Mouse (Mus musculus): ENCODE results near the gene Uchl1. TPM values are rescaled to one million over a fixed set of nuclear protein-coding genes. Genes with fewer than 3 reads are reported as not detected.

Gene Uchl1
- total RNA-seq (2018; cell fraction: chromatin; rRNA removed), result 1 to 10 TPM in 3 of 26 experiments, not detected in 23; 1.4 to 4.3 (median 2.5) TPM
- 1 to 10 TPM in 6 of 26 experiments, under 1 TPM in 20; 0.13 to 2.7 (median 0.55) TPM for total RNA-seq (2018; cell fraction: cytosol; rRNA removed)
- total RNA-seq (2018; cell fraction: nucleus; rRNA removed), result 1 to 10 TPM in 6 of 26 experiments, under 1 TPM in 1, not detected in 19; 0.65 to 4.6 (median 1.9) TPM
- polyA plus RNA-seq (2018), result 0.52 to 0.73 TPM in 2 of 3 replicates, not detected in the other

DNA sequence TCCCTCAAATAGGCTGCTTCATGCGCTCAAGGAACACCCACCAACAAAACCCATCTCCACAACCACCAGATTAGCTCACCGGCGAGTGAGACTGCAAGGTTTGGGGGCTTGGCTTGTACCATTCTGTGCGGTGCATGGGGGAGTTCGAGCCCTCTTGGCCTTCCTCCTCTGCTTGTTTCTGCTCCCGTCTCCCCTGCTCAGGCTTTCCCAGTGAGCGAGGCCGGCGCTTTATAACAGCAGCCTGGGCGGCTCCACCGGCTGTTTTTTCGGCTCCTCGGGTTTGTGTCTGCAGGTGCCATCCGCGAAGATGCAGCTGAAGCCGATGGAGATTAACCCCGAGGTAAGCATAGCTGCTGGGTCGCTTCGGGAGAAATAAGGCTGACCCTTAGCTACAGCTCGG, at the start of gene Uchl1:
Uchl1 (plus strand) TSS at position 109 of the 400 bp plus-strand sequence.
- H3K36me3 ChIP-seq (ENCODE audit: inconsistent target), result no peaks in the 10 kb centered on the region
- peak within 1 kb of the TSS; percentile 13; the same call in 1 of the 2 replicates for H3K4me3 ChIP-seq (ENCODE audit: inconsistent target)
- H3K79me2 ChIP-seq (ENCODE audit: inconsistent target), result no peaks in the 10 kb centered on the region
- WGBS (ENCODE audit: missing documents), result 0% methylated on average over 20 of the region's 20 CpGs
- H3K27ac ChIP-seq, result no peak within 1 kb of the TSS

- no peak overlapping the region for H3K27ac ChIP-seq
- H3K79me2 ChIP-seq (ENCODE audit: inconsistent target), result no peaks in the 10 kb centered on the region
- WGBS (ENCODE audit: missing documents), result 48% methylated on average over 7 of the region's 7 CpGs
- no peak overlapping the region for H3K4me3 ChIP-seq (ENCODE audit: inconsistent target)
- no peaks in the 10 kb centered on the region for H3K36me3 ChIP-seq (ENCODE audit: inconsistent target)
Observed at GRCm38 (mm10) chr5:66627805-66628204, 48.1 kb upstream of the Uchl1 start.

GRCm38 (mm10) chr5:66635459-66636079, 40.3 kb upstream of the Uchl1 start:
- H3K4me3 ChIP-seq (ENCODE audit: inconsistent target), result no peak overlapping the region
- H3K79me2 ChIP-seq (ENCODE audit: inconsistent target), result no peaks in the 10 kb centered on the region
- H3K36me3 ChIP-seq (ENCODE audit: inconsistent target), result no peaks in the 10 kb centered on the region
- 70% methylated on average over 10 of the region's 10 CpGs for WGBS (ENCODE audit: missing documents)
- no peak overlapping the region for H3K27ac ChIP-seq

GRCm38 (mm10) chr5:66642156-66642555, 33.7 kb upstream of the Uchl1 start:
- H3K27ac ChIP-seq, result no peak overlapping the region
- 84% methylated on average over 4 of the region's 4 CpGs for WGBS (ENCODE audit: missing documents)
- H3K79me2 ChIP-seq (ENCODE audit: inconsistent target), result no peaks in the 10 kb centered on the region
- no peak overlapping the region for H3K4me3 ChIP-seq (ENCODE audit: inconsistent target)
- H3K36me3 ChIP-seq (ENCODE audit: inconsistent target), result no peaks in the 10 kb centered on the region

GRCm38 (mm10) chr5:66643260-66643659, 32.6 kb upstream of the Uchl1 start:
- no peak overlapping the region for H3K27ac ChIP-seq

GRCm38 (mm10) chr5:66647504-66647903, 28.4 kb upstream of the Uchl1 start:
- no peaks in the 10 kb centered on the region for H3K36me3 ChIP-seq (ENCODE audit: inconsistent target)

More at GRCm38 (mm10) chr5:66643260-66643659, 32.6 kb upstream of the Uchl1 start:
- H3K79me2 ChIP-seq (ENCODE audit: inconsistent target), result no peaks in the 10 kb centered on the region
- 47% methylated on average over 5 of the region's 5 CpGs for WGBS (ENCODE audit: missing documents)
- H3K36me3 ChIP-seq (ENCODE audit: inconsistent target), result no peaks in the 10 kb centered on the region
- H3K4me3 ChIP-seq (ENCODE audit: inconsistent target), result no peak overlapping the region

GRCm38 (mm10) chr5:66654220-66654619, 21.7 kb upstream of the Uchl1 start:
- Histone ChIP-seq H3K36me3 (ENCODE audit: inconsistent target) (no peaks in the 10 kb centered on the region), H3K79me2 (ENCODE audit: inconsistent target) (no peaks in the 10 kb centered on the region), H3K4me3 (ENCODE audit: inconsistent target) (no peak overlapping the region), H3K27ac (no peak overlapping the region)
- WGBS (ENCODE audit: missing documents), result 38% methylated on average over 5 of the region's 5 CpGs

More at GRCm38 (mm10) chr5:66647504-66647903, 28.4 kb upstream of the Uchl1 start:
- no peaks in the 10 kb centered on the region for H3K79me2 ChIP-seq (ENCODE audit: inconsistent target)
- no peak overlapping the region for H3K4me3 ChIP-seq (ENCODE audit: inconsistent target)
- no peak overlapping the region for H3K27ac ChIP-seq
- 51% methylated on average over 7 of the region's 7 CpGs for WGBS (ENCODE audit: missing documents)

DNA sequence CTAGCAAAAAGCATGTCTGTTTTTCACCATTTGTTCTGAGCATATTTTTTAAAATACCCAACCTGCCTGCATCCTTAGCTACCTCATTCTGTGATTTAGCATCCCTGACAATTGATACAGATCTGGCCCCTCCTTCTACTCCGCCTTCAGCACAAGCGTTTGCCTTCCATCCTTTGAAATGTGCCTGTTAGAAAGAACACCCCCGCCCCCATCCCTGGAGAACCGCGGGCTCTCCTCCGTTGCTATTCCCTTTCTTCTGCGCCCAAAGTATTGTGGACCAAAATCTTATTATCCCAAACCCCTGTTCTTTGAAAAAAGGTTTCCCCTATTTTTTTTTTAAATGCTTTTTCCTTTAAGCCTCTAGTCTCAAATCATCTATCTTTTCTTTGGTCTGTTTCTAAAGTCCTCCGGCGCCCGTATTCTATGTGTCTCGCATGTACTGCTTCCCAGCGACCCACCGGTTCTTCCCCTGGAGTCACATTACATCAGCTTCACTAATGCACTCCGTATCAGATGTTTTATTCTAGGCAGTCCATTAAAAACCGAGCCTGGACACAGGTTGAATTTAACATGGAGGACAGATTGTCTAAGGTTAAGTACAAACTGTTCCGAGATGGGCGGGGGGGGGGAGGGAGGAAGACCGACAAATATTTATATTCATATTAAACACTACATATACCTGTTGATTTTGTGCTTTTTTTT, 551 bp upstream of the Uchl1 start:
- Histone ChIP-seq H3K4me3 (ENCODE audit: inconsistent target) (peak overlapping the region; percentile 13; the same call in 1 of the 2 replicates), H3K36me3 (ENCODE audit: inconsistent target) (no peaks in the 10 kb centered on the region), H3K79me2 (ENCODE audit: inconsistent target) (no peaks in the 10 kb centered on the region), H3K27ac (no peak overlapping the region)
- WGBS (ENCODE audit: missing documents), result 3% methylated on average over 18 of the region's 18 CpGs

DNA sequence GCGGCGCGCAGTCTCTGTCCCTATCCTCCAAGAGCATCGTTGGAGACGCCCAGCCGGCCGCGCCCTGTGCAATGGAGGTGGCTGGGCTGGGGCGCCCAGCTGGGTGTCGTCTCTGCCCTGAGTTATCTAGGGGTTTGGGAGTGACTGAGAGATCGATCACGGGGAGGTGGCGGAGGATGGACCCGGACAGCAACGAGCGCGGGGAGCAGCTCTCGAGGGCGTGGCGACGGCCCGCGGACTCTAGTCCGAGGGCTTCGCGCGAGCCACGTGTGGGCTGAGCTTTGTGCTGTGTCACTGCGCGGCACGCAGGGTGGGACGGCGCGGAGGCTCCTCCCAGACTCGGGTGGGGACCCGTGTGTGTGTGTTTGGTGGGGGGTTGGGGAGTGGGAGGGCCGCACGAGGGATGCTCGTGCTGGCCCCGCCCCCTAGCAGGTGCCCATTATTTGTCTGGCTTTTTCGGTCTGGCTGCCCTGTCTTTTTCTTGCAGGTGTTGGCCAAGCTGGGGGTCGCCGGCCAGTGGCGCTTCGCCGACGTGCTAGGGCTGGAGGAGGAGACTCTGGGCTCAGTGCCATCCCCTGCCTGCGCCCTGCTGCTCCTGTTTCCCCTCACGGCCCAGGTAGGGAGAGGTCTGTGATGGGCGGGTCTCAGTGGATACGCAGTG, 696 bp downstream of the Uchl1 start:
- Histone ChIP-seq H3K36me3 (ENCODE audit: inconsistent target) (no peaks in the 10 kb centered on the region), H3K4me3 (ENCODE audit: inconsistent target) (peak overlapping the region; percentile 13; the same call in 1 of the 2 replicates), H3K27ac (no peak overlapping the region), H3K79me2 (ENCODE audit: inconsistent target) (no peaks in the 10 kb centered on the region)
- WGBS (ENCODE audit: missing documents), result 3% methylated on average over 50 of the region's 51 CpGs

DNA sequence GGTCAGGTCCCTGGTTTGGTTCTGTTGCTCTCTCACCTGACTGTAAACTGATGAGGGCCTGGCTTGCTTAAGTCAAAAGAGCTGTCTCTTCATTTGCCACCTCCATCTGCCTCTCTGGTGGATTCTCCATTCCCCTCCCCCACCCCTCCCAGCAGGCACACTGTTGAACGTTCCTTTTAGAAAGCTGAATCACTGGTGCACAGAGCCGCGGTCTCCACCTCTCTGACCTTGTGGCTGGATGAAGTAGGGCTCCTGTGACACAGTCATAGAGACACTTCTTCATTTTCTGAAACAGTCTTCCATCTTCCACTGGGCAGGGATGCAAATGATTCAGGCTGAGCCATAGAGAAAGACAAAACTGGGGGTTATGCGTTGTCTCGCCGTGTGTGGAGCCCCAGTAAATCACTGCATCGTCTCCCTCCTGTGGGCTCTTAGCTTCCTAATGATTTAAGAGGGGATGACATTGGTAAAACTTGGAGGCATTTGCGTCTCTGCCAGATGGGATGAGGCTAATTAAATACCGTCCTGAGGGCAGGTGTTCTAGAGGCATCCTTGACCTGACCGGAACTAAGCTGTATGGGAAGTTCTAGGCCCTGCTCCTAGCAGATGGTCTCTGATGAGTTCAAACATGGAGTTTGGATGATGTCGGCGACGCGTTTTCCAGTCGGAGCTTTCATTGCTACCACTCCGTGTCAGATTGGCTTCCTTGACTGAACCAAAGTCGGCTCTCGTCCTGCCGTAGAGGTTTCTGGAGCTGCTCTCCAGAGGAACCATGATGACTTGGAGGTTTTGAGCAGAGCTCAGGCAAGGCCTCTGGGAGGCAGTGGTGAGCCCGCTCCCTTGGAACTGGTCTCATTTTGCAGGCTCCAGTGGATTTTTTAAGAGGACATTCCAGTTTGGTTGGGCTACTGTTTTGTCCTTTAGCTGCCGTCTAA, 1.8 kb downstream of the Uchl1 start:
- Histone ChIP-seq H3K27ac (no peak overlapping the region), H3K79me2 (ENCODE audit: inconsistent target) (no peaks in the 10 kb centered on the region), H3K4me3 (ENCODE audit: inconsistent target) (no peak overlapping the region), H3K36me3 (ENCODE audit: inconsistent target) (no peaks in the 10 kb centered on the region)
- WGBS (ENCODE audit: missing documents), result 80% methylated on average over 21 of the region's 21 CpGs

DNA sequence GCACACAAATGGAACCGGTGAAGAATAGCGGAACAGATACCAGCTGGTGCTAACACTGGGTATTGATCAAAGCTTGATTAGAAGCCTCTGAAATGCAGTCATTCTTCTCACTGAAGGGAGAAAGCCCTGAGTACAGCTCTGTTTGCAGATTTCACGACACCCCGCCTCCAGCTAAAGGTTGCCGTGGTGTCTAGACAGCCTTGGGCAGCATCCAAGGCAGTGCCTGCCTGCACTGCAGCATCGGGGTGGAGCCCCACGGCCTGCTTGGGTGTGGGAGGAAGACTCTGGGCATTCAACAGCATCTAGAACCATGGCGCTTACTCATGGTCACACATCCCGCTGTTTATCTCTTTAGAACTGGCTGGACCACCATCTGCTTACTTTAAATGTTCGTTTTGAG, 3.3 kb downstream of the Uchl1 start:
- Histone ChIP-seq H3K4me3 (ENCODE audit: inconsistent target) (no peak overlapping the region), H3K79me2 (ENCODE audit: inconsistent target) (no peaks in the 10 kb centered on the region), H3K27ac (no peak overlapping the region), H3K36me3 (ENCODE audit: inconsistent target) (no peaks in the 10 kb centered on the region)
- 60% methylated on average over 10 of the region's 10 CpGs for WGBS (ENCODE audit: missing documents)

DNA sequence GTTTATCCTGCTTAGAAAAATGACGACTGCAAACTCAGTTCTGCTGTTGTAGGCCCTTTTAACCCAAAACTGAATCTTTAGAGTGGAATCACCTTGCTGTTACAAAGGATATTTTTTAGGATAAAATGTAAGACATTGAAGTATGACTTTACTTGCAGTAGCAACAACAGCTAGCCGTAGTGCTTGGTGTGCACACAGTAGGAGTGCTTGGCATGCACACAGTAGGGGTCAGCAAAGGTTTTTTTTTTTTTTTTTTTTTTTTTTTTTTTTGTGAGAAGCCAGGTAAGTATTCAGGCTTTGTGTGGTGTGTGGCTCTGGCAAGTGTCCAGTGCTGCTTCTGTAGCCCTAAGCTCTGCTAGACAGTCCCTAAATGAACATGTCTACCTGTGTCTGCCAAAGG, 10.0 kb downstream of the Uchl1 start:
- H3K36me3 ChIP-seq (ENCODE audit: inconsistent target), result no peaks in the 10 kb centered on the region
- no peaks in the 10 kb centered on the region for H3K79me2 ChIP-seq (ENCODE audit: inconsistent target)
- H3K27ac ChIP-seq, result no peak overlapping the region
- H3K4me3 ChIP-seq (ENCODE audit: inconsistent target), result no peak overlapping the region
- WGBS (ENCODE audit: missing documents), result 85% methylated on average over 2 of the region's 2 CpGs

DNA sequence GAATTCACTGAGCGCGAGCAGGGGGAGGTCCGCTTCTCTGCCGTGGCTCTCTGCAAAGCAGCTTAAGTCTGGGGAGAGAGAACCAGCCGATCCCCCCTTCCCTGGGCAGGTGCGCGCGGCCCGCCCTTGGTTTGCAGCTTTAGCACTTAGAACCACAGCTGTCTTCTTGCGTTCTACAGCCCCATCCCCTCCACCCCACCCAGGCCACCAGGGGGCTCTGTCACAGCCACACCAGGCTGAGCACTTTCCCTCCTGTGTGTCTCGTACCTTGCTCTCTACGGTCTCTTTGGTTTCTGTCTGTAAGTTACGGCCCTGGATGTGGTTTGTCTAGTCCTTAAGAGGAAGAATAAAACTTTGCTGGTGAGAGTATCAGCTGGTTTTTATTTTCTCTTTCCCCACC, 11.0 kb downstream of the Uchl1 start:
- H3K79me2 ChIP-seq (ENCODE audit: inconsistent target), result no peaks in the 10 kb centered on the region
- H3K27ac ChIP-seq, result no peak overlapping the region
- no peaks in the 10 kb centered on the region for H3K36me3 ChIP-seq (ENCODE audit: inconsistent target)
- WGBS (ENCODE audit: missing documents), result 86% methylated on average over 13 of the region's 13 CpGs
- H3K4me3 ChIP-seq (ENCODE audit: inconsistent target), result no peak overlapping the region

DNA sequence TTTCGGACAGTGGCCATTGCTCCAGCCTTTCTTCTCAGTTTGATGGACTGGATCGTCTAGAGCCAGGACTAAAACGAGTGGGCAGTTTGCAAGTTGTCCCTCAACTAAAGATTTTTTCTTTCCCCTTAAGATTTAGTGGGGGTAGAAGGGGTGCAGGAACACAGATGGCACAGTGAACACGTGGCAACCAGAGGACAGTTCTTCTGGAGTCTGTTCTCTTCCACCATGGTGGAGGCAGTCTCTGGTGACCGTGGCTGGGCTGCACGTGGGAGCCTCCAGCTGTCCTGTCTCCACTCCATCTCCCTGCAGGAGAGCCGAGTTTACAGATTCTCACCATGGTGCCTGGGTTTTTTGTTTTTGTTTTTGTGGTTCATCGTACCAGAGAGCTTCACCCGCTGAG, 11.8 kb downstream of the Uchl1 start:
- Histone ChIP-seq H3K4me3 (ENCODE audit: inconsistent target) (no peak overlapping the region), H3K79me2 (ENCODE audit: inconsistent target) (no peaks in the 10 kb centered on the region), H3K27ac (no peak overlapping the region), H3K36me3 (ENCODE audit: inconsistent target) (no peaks in the 10 kb centered on the region)
- 92% methylated on average over 9 of the region's 9 CpGs for WGBS (ENCODE audit: missing documents)

Data from macrophage (primary cell).